Mouse (Mus musculus) c-Kit-positive CD71-positive TER-119-negative erythroid progenitor cells, embryonic 14.5 days (primary cell): ENCODE measurements around the gene Serpinb6a.

Experiments used
- DNase-seq: peaks from one replicate; pipeline ENCODE4 v3.0.0-alpha.2; 2013; ENCODE audit warnings: low read depth

Serpinb6a gene

DNA sequence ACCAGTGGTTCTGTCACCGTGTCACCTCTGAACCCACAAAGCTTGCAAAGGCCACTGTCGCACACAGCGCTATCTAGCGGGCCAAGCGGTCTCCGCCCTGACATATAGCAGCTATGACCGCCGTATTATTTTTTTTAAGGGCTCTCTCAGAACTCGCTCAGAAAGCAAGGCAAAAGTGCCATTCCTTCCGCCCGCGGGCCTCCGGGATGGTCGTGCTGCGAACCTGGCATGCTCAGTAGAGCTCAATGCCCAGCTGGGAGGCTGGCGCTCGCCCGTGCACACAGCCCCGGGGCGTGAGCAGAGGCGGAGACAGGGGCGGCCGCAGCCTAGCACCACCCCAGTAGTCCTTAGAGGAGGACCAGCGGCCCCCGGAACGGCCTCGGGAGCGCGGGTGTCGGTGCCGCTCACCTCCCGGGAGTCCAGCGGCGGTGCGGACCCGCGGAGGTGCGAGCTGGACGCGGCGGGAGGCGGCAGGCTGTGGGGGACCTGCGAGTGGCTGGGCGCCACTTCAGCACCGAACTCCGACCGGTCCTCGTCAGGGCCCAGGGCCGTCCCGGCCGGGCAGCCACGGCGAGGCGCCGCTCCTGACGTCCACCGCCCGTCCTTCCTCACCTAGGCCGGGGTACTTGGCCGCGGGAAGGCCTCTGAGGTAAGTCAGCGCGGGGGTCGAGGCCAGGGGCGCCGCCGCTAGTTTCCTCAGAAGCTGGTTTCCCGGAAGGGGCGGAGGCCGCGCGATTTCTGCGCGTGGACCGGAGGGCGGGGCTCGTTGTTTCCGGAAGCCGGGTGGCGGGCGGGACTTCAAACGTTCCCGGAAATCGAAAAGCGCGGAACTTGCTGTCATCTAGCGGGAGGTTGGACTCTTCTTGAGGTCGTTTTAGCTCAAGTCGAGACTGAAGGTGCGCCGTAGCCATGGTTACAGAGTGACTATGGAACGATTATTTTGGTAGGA, at the start of gene Serpinb6a, which contains the start of gene Ripk1:
Gene Serpinb6a, minus strand, starts transcription at position 737 of the 949 bp plus-strand sequence.
Gene Ripk1, plus strand, starts transcription at position 306 of the 949 bp plus-strand sequence.
- peak; percentile 90 for DNase-seq

GRCm38 (mm10) chr13:34051692-34052091, 49.1 kb upstream of the Serpinb6a start:
- DNase-seq = no peak

- DNase-seq = no peak
Measured at GRCm38 (mm10) chr13:34050479-34050878, 47.9 kb upstream of the Serpinb6a start.

DNA sequence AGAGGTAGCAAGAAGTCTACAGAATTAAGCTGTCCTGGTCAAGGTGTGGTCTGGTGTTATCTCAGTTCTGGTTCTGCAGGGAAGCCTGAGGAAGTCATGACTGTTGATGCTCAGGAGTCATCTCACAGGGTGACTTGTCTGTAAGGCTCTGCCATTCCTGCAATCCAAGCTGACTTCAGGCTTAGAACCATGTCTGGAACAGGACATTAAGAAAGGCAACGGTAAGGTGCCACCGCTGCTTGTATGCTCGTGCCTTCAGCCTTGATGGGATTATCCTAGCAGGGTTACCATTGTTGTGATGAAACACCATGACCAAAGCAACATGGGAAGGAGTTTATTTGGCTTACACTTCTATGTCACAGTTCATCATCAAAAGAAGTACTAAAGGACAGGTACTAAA, 44.9 kb upstream of the Serpinb6a start:
- DNase-seq = no peak

GRCm38 (mm10) chr13:34046421-34047012, 43.9 kb upstream of the Serpinb6a start:
- DNase-seq = peak; percentile 64

GRCm38 (mm10) chr13:34045511-34046249, 43.1 kb upstream of the Serpinb6a start:
- no peak for DNase-seq

DNA sequence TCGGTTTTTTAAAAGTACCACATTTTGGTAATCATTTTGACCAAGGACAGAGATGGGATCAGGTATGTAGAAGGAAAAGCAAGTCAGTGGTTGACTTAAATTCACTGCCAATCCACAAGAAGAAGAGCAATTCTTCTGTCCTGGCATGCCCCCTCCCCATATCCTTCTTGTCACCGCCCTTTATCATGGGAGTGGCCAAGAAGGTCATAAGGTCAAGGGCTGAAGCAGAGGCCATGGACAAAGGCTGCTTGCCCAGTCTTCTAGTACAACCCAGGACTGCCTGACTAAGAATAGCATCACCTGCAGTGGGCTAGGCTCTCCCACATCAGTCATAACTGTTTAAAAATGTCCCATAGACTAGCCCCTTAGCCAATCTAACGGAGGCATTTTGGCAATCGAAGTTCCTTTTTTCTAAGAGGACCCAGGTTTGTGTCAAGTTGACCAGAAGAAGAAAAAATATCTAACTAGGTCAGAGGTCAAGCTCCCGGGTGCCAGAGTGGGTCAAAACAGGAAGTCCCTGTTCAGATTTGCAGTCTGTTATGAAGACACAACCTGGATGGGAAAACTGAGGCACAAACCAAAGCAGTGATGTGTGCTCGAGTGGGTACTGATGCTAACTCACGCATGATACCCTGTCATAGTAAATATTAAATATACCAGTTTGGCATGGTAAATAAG, 41.3 kb upstream of the Serpinb6a start:
- no peak for DNase-seq

GRCm38 (mm10) chr13:34040091-34040490, 37.5 kb upstream of the Serpinb6a start:
- no peak for DNase-seq

GRCm38 (mm10) chr13:34038901-34039341, 36.3 kb upstream of the Serpinb6a start:
- DNase-seq = no peak

DNA sequence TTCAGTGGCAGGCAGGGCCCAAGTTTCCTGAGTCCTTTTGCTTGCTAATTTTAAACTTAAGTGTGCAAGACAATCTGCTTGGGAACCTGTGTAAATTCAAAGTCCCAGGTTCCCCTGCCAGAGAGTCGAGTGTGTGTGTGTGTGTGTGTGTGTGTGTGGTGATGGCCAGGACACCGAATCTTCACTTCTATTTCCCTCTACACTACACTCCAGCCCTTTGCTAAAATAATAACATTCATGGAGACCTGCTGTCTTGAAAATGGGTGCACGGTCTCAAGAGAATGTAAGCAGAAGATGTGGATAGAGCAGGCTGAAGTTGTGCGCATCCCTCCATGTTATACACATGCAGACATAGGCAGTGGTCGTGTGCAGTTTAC, 35.5 kb upstream of the Serpinb6a start:
- peak; percentile 19 for DNase-seq

- peak; percentile 90 for DNase-seq
Measured at GRCm38 (mm10) chr13:34037172-34038055, 34.8 kb upstream of the Serpinb6a start, which contains the start of gene Bphl. Gene Bphl (plus strand): TSS chr13:34037597.

- DNase-seq = no peak
Measured at GRCm38 (mm10) chr13:34036726-34037125, 34.1 kb upstream of the Serpinb6a start.

DNA sequence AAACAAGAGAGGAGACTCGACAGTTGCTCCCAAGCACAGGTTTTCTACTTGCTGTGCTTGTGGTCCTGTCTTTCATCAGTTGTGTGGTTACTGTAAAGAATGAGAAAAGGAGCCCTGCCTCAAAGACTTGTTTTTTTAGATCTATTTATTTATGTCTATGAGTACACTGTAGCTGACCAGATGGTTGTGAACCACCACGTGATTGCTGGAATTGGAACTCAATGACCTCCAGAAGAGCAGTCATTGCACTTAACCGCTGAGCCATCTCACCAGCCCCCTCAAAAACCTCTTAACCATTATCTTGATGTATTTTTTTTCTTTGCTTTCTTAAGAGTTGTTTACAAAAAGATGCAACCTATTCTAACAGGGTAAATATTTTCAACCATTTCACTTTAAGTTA, 32.8 kb upstream of the Serpinb6a start:
- no peak for DNase-seq

DNA sequence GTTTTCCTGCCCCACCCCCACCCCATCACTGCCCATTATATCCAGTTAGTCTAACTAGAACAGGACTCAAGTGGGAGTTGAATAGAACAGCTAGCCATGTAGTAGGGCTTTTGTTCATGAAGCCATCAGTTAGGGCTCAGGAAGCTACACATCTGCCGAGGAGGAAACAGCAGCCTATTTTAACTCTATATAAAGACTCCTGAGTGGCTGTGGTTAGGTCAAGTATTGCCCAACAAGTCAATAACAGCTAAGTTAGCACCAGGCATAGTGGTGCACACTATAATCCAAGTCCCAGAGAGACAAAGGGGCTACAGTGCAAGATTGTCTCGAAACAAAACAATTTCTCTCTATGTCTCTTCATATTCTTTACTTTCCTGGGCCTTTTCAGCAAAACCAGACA, 29.4 kb upstream of the Serpinb6a start:
- no peak for DNase-seq

DNA sequence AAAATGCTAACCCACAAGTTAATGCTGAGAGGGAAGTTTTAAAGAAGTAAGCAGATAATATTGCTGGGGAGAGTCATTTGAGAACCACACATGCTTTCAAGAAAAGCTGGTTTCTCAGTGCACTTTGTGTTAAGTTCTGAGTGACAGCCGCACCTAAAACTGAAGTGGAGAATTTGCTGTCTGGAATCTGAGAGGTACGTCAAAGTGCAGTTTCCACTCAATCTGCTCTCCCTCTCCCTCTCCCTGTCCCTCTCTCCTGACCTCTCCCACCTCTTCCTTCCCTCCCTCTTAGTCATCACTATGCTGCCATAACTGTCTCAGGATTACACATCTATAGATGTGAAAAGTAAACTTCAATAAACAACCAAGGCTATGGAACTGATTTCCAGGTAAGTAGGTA, 19.4 kb upstream of the Serpinb6a start:
- no peak for DNase-seq

GRCm38 (mm10) chr13:34018521-34018920, 15.9 kb upstream of the Serpinb6a start:
- DNase-seq = no peak

DNA sequence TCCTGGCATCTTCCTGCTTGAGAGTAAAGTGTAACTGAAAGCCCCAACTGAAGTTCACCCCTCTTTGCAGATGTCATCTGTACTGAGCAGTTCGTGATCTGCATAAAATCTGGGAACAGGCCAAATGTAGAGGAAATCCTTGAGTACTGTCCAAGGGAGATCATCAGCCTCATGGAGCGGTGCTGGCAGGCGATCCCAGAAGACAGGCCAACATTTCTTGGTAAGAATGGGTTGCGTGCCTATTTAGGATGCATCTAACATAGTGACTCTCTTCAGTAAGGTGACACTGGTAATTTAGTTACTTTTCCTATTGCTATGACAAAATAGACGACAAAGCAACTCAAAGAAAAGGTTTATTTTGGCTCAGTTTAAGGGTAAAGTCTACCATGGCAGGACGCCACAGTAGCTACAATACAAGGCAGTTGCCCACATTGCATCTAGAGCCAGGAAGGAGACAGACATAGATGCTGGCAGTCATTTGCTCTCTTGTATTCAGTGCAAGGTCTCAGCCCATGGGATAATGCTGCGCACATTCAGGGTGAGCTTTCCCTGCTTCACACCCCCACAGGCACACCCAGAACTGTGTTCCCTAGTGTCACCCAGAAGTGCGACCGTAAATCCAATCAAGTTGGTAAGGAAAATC, 14.5 kb upstream of the Serpinb6a start:
- no peak for DNase-seq

DNA sequence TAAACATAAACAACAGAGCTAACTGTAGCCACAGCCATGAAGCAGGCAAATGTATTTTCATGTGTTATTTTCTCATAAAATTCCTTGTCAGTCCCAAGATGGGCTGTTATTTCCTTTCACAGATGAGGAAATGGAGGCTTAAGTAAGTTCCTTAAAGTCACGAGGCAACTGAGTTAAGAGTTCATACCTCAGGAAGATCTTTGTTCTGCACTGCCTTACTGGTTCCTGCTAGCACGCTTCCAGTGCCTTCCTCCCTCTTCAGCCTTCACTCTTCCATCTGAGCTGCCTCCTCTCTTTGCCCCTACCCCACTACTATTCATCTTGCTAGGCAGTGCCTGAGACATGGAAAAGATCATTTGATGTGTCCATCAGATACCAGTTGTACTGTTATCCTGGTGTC, 4.6 kb upstream of the Serpinb6a start:
- no peak for DNase-seq

GRCm38 (mm10) chr13:34003058-34003457, 464 bp upstream of the Serpinb6a start:
- DNase-seq = peak; percentile 13

GRCm38 (mm10) chr13:33995197-33995596, 7.4 kb downstream of the Serpinb6a start:
- peak; percentile 73 for DNase-seq
